Mouse (Mus musculus) kidney, adult 11 months (tissue): ENCODE data around the gene Aggf1.
"Not testable (repeated sequence)": the region's sequence is repeated elsewhere in the genome, so short reads cannot be mapped to it uniquely, and the experiment has no call there.

Source experiments
- DNase-seq: peaks from one replicate; pipeline ENCODE4 v3.0.0; 2022

Aggf1 gene

GRCm38 (mm10) chr13:95374701-95375553 lies at the start of gene Aggf1:
Gene Aggf1 (minus strand): TSS chr13:95375352.
- DNase-seq = peak; percentile 88

- no peak for DNase-seq
Observed at GRCm38 (mm10) chr13:95424932-95425331, 49.8 kb upstream of the Aggf1 start.

DNA sequence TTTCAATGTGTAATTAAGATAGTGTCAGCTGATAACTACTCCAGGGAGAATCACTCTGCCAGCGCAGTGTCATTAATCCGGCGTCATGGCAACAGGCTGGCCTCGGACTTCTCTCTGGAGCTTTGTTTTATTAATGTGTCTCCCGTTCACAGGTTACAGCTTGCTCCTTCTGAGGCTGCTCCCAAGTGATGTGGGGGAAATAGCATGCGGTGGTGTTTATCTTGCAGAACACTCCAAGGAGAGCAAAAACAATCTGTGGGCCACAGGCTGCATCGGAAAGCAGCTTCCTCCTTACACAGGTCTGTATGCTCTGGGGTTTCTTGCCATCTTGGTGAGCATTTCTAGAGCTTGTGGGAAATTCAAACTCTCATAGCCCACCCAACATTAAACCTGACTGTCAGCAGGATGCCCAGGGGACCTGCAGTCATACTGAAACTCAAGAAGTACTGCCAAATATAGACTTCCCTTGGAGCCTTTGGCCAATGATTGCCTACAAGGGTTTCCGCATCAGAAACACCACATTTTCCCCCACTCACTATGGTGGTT lies 44.1 kb upstream of the Aggf1 start:
- no peak for DNase-seq

DNA sequence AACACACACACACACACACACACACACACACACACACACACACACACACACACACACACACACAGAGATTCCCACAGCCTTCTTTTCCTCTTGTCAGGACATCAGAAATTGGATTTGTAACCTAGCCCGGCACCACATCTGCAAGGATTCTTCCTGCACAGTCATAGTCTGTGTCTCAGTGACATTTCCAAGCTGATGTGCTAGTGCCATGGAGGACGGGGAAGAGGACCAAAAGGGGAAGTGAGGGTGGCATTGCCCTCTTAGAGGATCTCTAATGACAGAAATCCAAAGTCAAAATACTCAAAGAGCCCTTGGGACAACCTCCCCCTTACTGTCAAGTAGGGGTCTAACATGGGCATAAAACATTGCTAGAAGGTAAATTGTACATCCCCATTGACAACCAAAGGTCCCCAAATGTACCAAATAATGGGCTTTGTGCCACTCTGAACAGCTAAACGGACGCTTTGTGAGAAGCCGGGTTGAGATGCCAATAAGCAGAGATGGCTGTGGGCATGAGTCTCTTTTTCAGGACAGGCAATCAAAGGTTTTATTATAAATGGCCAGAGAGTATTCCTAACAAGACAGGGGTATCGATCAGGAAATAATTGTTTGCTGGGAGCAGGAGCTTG lies 43.5 kb upstream of the Aggf1 start:
- no peak for DNase-seq

DNA sequence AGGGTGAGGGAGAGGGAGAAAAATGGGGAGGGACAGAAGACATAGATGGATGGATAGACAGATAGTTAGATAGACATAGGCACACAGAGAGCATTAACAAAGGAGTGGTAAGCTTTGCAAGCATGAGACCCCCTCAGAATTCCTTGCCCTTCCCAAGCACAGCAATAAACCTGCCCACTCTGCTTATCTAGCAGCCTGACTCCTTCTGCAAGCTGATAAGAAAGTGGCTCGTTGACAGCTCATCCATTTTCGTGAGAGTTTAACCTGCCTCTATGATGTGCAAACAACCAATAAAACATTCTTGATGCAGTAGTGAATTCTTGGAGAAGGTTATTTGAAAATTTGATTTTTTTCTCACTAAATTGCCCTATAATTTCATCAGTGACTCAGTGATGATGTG lies 37.1 kb upstream of the Aggf1 start:
- no peak for DNase-seq

- DNase-seq = no peak
Observed at GRCm38 (mm10) chr13:95393242-95393641, 18.1 kb upstream of the Aggf1 start.

DNA sequence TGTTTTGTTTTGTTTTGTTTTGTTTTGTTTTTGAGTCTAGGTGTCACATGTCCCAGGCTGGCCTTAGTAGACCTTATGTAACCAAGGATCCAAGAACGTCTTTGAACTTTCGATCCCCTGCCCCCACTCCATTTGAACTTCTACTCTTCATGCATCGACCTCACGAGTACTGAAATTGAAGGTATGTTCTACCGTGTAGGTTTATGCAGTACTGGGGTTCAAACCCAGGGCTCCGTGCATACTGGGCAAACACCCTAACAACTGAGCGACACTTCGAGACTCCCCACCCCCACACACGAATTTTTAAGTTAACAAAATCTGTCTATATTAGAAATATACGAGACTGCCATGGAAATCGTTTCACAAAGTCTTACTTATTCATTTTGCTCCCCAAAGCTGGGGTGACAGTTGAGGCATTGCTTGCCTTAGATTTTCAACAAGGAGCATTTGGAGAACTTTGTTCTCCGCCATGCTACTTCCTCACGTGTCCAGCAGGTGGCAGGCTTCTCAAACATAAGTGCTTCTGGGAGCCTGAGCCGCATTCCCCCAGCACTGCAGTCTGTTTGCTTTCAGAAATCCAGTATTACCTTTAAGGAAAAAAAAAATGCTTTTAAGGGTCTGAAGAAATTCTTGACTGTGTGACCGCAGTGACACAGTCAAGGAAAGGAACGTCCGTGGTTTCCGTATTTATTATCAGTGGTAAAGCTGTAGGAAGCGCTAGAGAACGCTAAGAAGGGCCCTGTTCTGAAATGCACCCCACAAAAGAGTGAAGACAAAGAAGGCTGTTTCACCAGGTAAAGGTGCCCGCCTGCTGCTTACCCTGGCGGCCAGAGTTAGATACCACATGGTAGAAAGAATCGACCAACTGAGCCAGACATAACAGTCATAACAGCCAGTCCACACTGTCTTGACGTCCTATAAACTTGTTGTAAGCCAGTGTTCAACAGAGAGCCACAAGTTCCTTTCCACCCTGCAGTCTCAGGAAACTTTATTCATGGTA lies 15.0 kb upstream of the Aggf1 start:
- DNase-seq = peak; percentile 47

DNA sequence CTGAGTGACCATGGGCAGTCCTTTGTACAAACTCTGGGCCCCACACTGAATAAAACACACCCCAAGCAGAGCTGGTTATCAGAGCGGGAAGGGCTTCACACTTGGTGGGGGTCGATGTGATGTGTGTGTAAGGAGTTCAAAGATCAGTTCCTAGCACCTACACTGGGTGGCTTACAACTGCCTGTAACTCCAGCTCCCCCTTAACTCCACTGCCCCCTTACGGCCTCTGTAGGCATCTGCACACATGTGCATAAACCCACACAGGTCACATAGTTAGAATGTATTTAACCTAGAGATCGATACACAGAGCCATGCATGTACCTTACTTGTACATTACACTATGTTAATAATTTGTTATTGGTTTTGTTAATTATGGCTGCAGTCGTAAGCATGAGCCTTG lies 13.1 kb upstream of the Aggf1 start:
- DNase-seq = no peak

GRCm38 (mm10) chr13:95382418-95382817 lies 7.3 kb upstream of the Aggf1 start:
- DNase-seq = no peak

DNA sequence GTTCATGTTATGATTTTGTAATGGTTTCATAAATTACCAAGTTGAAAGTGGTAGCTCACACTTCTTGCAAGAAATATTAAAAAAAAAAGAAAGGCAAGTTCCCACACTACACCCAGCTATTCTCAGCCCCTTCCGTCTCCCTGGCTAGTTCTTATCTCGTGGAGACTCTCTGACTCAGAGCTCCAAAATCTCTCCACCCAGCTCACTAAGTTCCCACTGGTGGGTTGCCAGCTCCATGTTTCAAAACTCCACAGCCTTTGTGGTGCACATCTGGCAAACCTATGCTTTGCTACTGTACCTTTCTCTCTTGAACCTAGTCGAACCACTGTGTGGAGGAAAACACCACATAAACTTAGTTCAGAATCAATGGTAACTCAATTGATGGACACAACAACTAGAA lies 3.5 kb upstream of the Aggf1 start:
- DNase-seq = no peak

DNA sequence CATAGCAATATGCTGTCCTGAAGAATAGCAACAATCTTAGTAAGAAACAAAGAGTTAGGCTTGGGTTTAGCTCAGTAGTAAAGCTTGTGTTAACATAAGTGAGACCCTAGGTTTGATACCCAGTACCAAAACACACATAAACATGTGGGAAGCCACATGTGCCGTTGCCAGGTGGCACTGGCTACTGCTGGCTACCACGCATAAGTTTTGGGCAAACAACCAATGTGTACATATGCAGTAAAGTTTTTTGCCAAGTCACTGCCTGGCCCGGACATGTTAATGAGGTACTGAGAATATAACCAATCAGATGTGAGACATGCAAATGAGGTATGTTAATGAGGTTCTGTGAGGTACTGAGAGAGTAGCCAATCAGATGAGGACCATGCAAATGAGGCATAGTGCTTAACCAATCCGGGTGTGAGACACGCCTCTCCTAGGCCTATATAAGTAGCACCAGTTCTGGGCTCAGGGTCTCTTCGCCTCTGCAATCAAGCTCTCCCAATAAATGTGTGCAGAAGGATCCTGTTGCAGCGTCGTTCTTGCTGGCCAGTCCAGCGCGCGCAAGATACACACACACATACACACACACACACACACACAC lies 1.6 kb upstream of the Aggf1 start:
- not testable (repeated sequence) for DNase-seq

- DNase-seq = no peak
Observed at GRCm38 (mm10) chr13:95375554-95375914, 382 bp upstream of the Aggf1 start.

GRCm38 (mm10) chr13:95366356-95366755 lies 8.8 kb downstream of the Aggf1 start:
- no peak for DNase-seq

- DNase-seq = no peak
Observed at GRCm38 (mm10) chr13:95363440-95363839, 11.7 kb downstream of the Aggf1 start.

- no peak for DNase-seq
Observed at GRCm38 (mm10) chr13:95358223-95358622, 16.9 kb downstream of the Aggf1 start.

DNA sequence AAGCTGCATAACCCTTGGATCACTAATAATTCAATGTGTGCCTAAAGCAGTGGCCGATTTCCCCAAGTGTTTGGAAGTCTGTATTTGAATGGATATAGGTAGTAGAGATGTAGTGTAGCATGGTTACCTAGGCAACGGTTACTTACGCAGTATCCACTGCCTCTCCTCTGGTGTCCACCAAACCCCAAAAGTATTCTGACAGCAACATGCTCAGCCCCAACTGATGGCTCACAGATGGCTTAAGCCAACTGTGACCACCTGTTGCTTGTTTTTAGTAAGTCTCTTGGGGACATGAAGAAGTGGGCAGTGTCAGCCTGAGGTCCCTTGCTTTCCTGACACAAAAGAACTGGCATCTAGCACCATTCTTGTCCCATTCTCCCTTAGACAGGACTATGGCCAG lies 26.7 kb downstream of the Aggf1 start:
- no peak for DNase-seq

DNA sequence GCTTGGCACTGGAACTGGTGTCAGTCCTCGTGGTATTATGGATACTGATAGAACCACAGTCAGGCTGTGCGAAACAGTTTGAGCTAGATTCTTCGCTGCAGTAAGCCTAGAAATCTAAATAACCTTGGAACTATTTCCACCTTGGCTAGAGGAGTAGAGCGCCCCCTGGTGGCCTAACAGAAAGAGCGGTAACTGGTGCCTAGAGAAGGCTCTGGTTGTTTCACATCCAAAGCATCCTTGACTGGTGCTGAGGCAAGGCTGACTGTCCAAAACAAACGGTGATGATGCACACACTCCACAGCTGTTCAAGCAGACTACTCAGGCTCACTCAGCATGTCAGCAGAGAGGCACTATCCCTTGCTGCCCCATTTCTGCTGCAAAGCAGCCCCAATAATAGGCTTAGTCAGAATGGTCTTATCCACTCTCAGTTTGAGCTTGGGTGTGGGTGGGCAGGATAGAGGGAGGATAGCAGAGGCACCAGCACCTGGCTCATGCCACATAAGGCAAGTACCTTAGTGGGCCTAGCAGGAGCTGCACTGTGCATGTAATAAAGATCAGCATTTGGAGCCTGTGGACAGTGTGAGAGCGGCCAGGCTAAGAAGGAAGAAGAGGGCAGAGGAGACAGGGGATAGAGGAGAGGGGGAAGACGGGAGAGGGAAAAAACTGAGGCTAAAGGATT lies 28.0 kb downstream of the Aggf1 start:
- DNase-seq = peak; percentile 55

DNA sequence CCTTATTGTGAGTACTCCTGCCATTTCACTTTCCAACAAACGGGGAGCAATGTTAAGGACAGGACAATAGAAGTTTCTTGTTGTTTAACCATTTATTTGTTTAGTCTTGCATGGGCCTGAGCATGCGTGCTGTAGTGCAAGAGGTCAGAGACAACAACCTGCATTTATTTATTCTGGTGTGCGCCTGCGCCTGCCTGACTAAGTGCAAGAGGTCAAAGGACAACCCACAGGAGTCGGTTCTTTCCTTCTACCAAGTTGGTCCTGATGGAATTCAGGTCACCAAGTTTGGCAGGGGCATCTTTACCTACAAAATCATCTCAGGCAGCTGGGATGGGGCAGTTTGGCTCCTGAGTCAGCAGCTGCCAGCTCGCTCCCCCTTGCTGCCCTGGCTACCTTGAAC lies 29.3 kb downstream of the Aggf1 start:
- peak; percentile 53 for DNase-seq

- no peak for DNase-seq
Observed at GRCm38 (mm10) chr13:95343470-95343869, 31.7 kb downstream of the Aggf1 start.

DNA sequence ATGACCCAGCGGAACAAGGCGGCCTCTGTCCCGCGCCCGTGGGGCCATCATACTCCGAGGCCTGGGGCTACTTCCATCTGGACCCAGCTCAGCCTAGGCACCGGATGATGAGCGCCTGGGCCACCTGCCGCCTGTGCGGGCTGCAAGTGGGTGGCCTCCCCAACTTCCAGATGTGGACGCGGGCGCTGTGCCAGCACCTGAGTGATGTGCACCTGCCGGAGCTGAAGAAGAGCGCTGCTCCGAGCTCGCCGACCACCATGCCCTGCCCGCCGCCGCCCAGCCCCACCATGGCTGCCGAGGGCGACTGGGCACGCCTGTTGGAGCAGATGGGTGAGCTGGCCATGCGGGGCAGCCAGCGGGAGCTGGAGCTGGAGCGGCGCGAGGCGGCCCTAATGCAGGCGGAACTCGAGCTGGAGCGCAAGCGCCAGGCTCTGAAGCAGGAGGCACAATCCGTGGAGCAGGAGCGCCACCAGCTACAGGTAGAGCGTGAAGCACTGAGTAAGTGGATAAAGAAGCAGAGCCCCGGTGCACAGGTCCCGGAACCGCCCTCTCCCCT lies 39.0 kb downstream of the Aggf1 start:
- no peak for DNase-seq

- DNase-seq = no peak
Observed at GRCm38 (mm10) chr13:95332086-95332899, 42.9 kb downstream of the Aggf1 start.
